8 mouse cellular contexts compared by ENCODE assay signal in the genomic region with DNA sequence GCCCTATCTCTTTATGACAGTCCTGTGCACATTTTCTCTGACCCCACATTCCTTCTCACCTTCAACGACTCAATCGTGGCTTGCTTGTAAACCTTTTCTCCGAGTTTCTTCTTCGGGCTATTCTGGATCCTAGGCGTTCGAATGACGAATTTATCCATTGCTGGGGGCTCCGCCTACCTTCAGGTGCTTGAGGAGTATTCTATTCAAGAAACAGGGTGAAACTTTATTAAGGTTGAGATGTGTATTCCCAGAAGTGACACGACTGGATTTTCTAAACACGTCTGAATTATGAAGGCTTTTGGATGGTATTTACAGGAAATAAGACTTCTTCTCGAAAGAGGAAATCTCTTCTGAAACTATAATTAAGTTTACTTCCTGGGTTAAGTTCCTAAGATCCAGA. TPM values are rescaled to one million over a fixed set of nuclear protein-coding genes. Genes with fewer than 3 reads are reported as not detected.
A peak's percentile ranks its signal among the peaks of the same experiment; 100 is the strongest.
DNase-seq lines count a peak whose midpoint lies in the region; ATAC-seq and TF ChIP-seq lines count a peak whose summit lies in the region.

No protein-coding gene starts in this region.

- no peak for TF ChIP-seq CTCF in bone marrow, adult 2 months (IDR thresholded peaks at IDR 0.05; ENCODE audit: control insufficient read depth, insufficient read depth, low read length)

- peaks cover 19% of the 10 kb centered on the region for H3K4me1 ChIP-seq in kidney, embryonic 14.5 days (ENCODE audit: control insufficient read depth, insufficient read depth, low read length)
- no peaks in the 10 kb centered on the region; the same call in 1 of the 2 replicates for H3K4me1 ChIP-seq in bone marrow, adult 2 months (ENCODE audit: control insufficient read depth, insufficient read depth, low read length)
- H3K4me1 ChIP-seq in hindbrain, embryonic 10.5 days (replicated peaks), result peaks cover 33% of the 10 kb centered on the region
- H3K4me1 ChIP-seq in midbrain, embryonic 12.5 days, result peaks cover 31% of the 10 kb centered on the region

- H3K4me2 ChIP-seq in kidney, embryonic 14.5 days (replicated peaks; ENCODE audit: low read depth, low read length), result peak overlapping the region; percentile 66
- H3K4me2 ChIP-seq in midbrain, embryonic 12.5 days (replicated peaks), result peak overlapping the region; percentile 64

- 38% methylated on average over 11 of the region's 11 CpGs for WGBS in kidney, embryonic 14.5 days
- WGBS in bone marrow, adult 2 months, result 18% methylated on average over 11 of the region's 11 CpGs
- WGBS in hindbrain, embryonic 10.5 days, result 57% methylated on average over 11 of the region's 11 CpGs
- 57% methylated on average over 11 of the region's 11 CpGs for WGBS in midbrain, embryonic 12.5 days

- peak overlapping the region; percentile 98 for H3K27ac ChIP-seq in kidney, embryonic 14.5 days (ENCODE audit: low read depth, low read length)
- peak overlapping the region; percentile 99; the same call in 1 of the 2 replicates for H3K27ac ChIP-seq in bone marrow, adult 2 months (ENCODE audit: control insufficient read depth, insufficient read depth, low read depth, low read length, poor library complexity)
- H3K27ac ChIP-seq in hindbrain, embryonic 10.5 days, result peak overlapping the region; percentile 98
- H3K27ac ChIP-seq in midbrain, embryonic 12.5 days (replicated peaks), result peak overlapping the region; percentile 97

- no peak for TF ChIP-seq POLR2A in bone marrow, adult 2 months (IDR thresholded peaks at IDR 0.05; ENCODE audit: borderline replicate concordance, control insufficient read depth, low read depth, low read length)

- H3K4me3 ChIP-seq in kidney, embryonic 14.5 days (ENCODE audit: low read length), result peak overlapping the region; percentile 86
- H3K4me3 ChIP-seq in bone marrow, adult 2 months (replicated peaks; ENCODE audit: control insufficient read depth, low read depth, low read length), result peak overlapping the region; percentile 78
- peak overlapping the region; percentile 99 for H3K4me3 ChIP-seq in hindbrain, embryonic 10.5 days
- peak overlapping the region; percentile 98 for H3K4me3 ChIP-seq in midbrain, embryonic 12.5 days

- no peaks in the 10 kb centered on the region for H3K9me3 ChIP-seq in kidney, embryonic 14.5 days (ENCODE audit: control insufficient read depth, low read length)
- H3K9me3 ChIP-seq in hindbrain, embryonic 10.5 days, result no peaks in the 10 kb centered on the region
- H3K9me3 ChIP-seq in midbrain, embryonic 12.5 days, result no peaks in the 10 kb centered on the region

- H3K9ac ChIP-seq in kidney, embryonic 14.5 days (ENCODE audit: low read depth, low read length), result peak overlapping the region; percentile 86
- peak overlapping the region; percentile 95 for H3K9ac ChIP-seq in midbrain, embryonic 12.5 days (replicated peaks)

- no peaks in the 10 kb centered on the region for H3K27me3 ChIP-seq in kidney, embryonic 14.5 days (ENCODE audit: control insufficient read depth, insufficient read depth, low read length)
- H3K27me3 ChIP-seq in hindbrain, embryonic 10.5 days (ENCODE audit: insufficient read depth, poor library complexity, severe bottlenecking), result no peaks in the 10 kb centered on the region
- H3K27me3 ChIP-seq in midbrain, embryonic 12.5 days, result no peaks in the 10 kb centered on the region

- no peak for ATAC-seq in kidney, embryonic 14.5 days (ENCODE audit: low FRiP score, low TSS enrichment)
- no peak for ATAC-seq in midbrain, embryonic 12.5 days (ENCODE audit: low FRiP score, low read depth)
- no peak for ATAC-seq in inflammation-experienced regulatory T-cells, adult 6 months

- DNase-seq in kidney, adult 18-20 months, result no peak
- no peak for DNase-seq in hindbrain, embryonic 10.5 days (ENCODE audit: low spot score)
- DNase-seq in layer of hippocampus, postnatal 36 days, result no peak
- no peak for DNase-seq in gastrocnemius, postnatal 4 days (ENCODE audit: low spot score in 2 of 2)

- peaks cover 20% of the 10 kb centered on the region; the same call in 1 of the 2 replicates for H3K36me3 ChIP-seq in kidney, embryonic 14.5 days (ENCODE audit: control insufficient read depth, insufficient read depth, low read length)
- peaks cover 37% of the 10 kb centered on the region for H3K36me3 ChIP-seq in hindbrain, embryonic 10.5 days
- peaks cover 15% of the 10 kb centered on the region for H3K36me3 ChIP-seq in midbrain, embryonic 12.5 days

RNA-seq across cellular contexts. Expression of a gene that starts 0.7 kb away (rescaled TPM):
- 345 and 420 TPM in 2 replicates for polyA plus RNA-seq in kidney, embryonic 14.5 days (2014; fragmentation: Nextera tagmentation; extraction: Ambion mirVana)
- 30.6 and 44.6 TPM in 2 replicates for polyA plus RNA-seq in bone marrow, adult 2 months (2011; ENCODE audit: insufficient read depth, insufficient read length, low replicate concordance, missing spikeins)
- 289 and 340 TPM in 2 replicates for polyA plus RNA-seq in hindbrain, embryonic 10.5 days (2016; fragmentation: Nextera tagmentation; extraction: Ambion mirVana)
- 327 and 347 TPM in 2 replicates for polyA plus RNA-seq in midbrain, embryonic 12.5 days (2016; fragmentation: Nextera tagmentation; extraction: Ambion mirVana)
- total RNA-seq in layer of hippocampus, postnatal 36 days (2021), result 100 to 1,000 TPM; 208 to 228 TPM
- polyA plus RNA-seq in inflammation-experienced regulatory T-cells, adult 6 months (2017; shearing (Covaris generic)), result 100 to 1,000 TPM; 391 to 444 (median 391) TPM
- 100 to 1,000 TPM; 142 to 149 TPM for total RNA-seq in gastrocnemius, postnatal 4 days (2021)

RNA-seq across cellular contexts. Expression of a gene that starts 1.4 kb away (rescaled TPM):
- 31.7 and 39.3 TPM in 2 replicates for polyA plus RNA-seq in kidney, embryonic 14.5 days (2014; fragmentation: Nextera tagmentation; extraction: Ambion mirVana)
- polyA plus RNA-seq in bone marrow, adult 2 months (2011; ENCODE audit: insufficient read depth, insufficient read length, low replicate concordance, missing spikeins), result 26.5 and 33.5 TPM in 2 replicates
- polyA plus RNA-seq in hindbrain, embryonic 10.5 days (2016; fragmentation: Nextera tagmentation; extraction: Ambion mirVana), result 23.1 and 30.2 TPM in 2 replicates
- 28.3 and 37.2 TPM in 2 replicates for polyA plus RNA-seq in midbrain, embryonic 12.5 days (2016; fragmentation: Nextera tagmentation; extraction: Ambion mirVana)
- total RNA-seq in layer of hippocampus, postnatal 36 days (2021), result 10 to 100 TPM; 16.5 to 20.7 TPM
- polyA plus RNA-seq in inflammation-experienced regulatory T-cells, adult 6 months (2017; shearing (Covaris generic)), result 10 to 100 TPM; 13.6 to 25.2 (median 13.7) TPM
- 10 to 100 TPM; 17.8 to 21.4 TPM for total RNA-seq in gastrocnemius, postnatal 4 days (2021)

RNA-seq across cellular contexts. Expression of a gene that starts 31.5 kb away (rescaled TPM):
- not detected in 2 replicates for polyA plus RNA-seq in kidney, embryonic 14.5 days (2014; fragmentation: Nextera tagmentation; extraction: Ambion mirVana)
- polyA plus RNA-seq in bone marrow, adult 2 months (2011; ENCODE audit: insufficient read depth, insufficient read length, low replicate concordance, missing spikeins), result not detected in 2 replicates
- polyA plus RNA-seq in hindbrain, embryonic 10.5 days (2016; fragmentation: Nextera tagmentation; extraction: Ambion mirVana), result not detected in 2 replicates
- polyA plus RNA-seq in midbrain, embryonic 12.5 days (2016; fragmentation: Nextera tagmentation; extraction: Ambion mirVana), result not detected in 2 replicates
- total RNA-seq in layer of hippocampus, postnatal 36 days (2021), result not detected
- polyA plus RNA-seq in inflammation-experienced regulatory T-cells, adult 6 months (2017; shearing (Covaris generic)), result under 1 TPM in 1 of 3 experiments, not detected in 2; 0.57 TPM
- total RNA-seq in gastrocnemius, postnatal 4 days (2021), result under 1 TPM in 1 of 2 experiments, not detected in 1; 0.34 TPM
